27 mouse cellular contexts compared by ENCODE assay signal in the genomic region with DNA sequence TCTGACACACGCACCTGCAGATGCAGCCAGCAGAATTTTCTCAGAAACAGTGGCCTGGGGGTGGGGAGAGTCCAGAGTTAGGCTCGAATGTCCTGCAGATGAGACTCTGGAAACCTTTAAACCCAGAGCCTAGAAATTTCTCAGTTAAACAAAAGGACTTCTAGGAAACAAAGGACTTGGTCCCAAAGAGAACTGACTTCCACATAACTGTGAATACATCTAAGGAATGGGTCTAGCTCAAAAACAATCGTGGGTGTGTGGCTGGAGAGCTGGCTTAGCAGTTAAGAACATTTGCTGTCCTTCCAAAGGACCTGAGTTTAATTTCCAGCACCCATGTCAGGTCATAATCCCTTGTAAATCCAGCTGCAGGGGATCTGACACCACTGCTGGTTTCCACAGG. TPM values are rescaled to one million over a fixed set of nuclear protein-coding genes. Genes with fewer than 3 reads are reported as not detected.
DNase-seq lines count a peak whose midpoint lies in the region; ATAC-seq lines count a peak whose summit lies in the region.
"Had no signal": no experiment of that assay in that cellular context is flagged by ENCODE, and none has a peak within 500 bp of the region (broad histone marks: within the 10 kb centered on the region; RNA-seq: fewer than 3 reads in every experiment).

No protein-coding gene starts in this region.

- no peaks in the 10 kb centered on the region for H3K27me3 ChIP-seq in heart, embryonic 10.5 days (ENCODE audit: insufficient read depth, poor library complexity, severe bottlenecking)
- H3K27me3 ChIP-seq in midbrain, embryonic 11.5 days (ENCODE audit: control insufficient read depth, insufficient read depth, low read length): no peaks in the 10 kb centered on the region
- no peaks in the 10 kb centered on the region for H3K27me3 ChIP-seq in midbrain, embryonic 16.5 days (ENCODE audit: control insufficient read depth, insufficient read depth, low read depth, low read length)
- no peaks in the 10 kb centered on the region for H3K27me3 ChIP-seq in hindbrain, embryonic 10.5 days (ENCODE audit: insufficient read depth, poor library complexity, severe bottlenecking)
- H3K27me3 ChIP-seq: CH12.LX; embryonic facial prominence, embryonic 12.5 days; forebrain, embryonic 13.5 days; forebrain, embryonic 15.5 days; Patski had no signal

- no peak overlapping the region for H3K27ac ChIP-seq in heart, embryonic 10.5 days
- no peak overlapping the region for H3K27ac ChIP-seq in midbrain, embryonic 11.5 days (ENCODE audit: low read depth, low read length)
- H3K27ac ChIP-seq in midbrain, embryonic 16.5 days (ENCODE audit: low read length): no peak overlapping the region
- H3K27ac ChIP-seq in hindbrain, embryonic 10.5 days: no peak overlapping the region
- H3K27ac ChIP-seq: embryonic facial prominence, embryonic 10.5 days; embryonic facial prominence, embryonic 12.5 days; forebrain, embryonic 13.5 days; forebrain, embryonic 15.5 days had no signal

- H3K4me1 ChIP-seq in heart, embryonic 10.5 days: no peaks in the 10 kb centered on the region
- H3K4me1 ChIP-seq in midbrain, embryonic 11.5 days (ENCODE audit: control insufficient read depth, insufficient read depth, low read length): no peaks in the 10 kb centered on the region
- no peaks in the 10 kb centered on the region for H3K4me1 ChIP-seq in midbrain, embryonic 16.5 days (ENCODE audit: control insufficient read depth, insufficient read depth, low read length)
- H3K4me1 ChIP-seq in hindbrain, embryonic 10.5 days (replicated peaks): no peaks in the 10 kb centered on the region
- H3K4me1 ChIP-seq: embryonic facial prominence, embryonic 10.5 days; embryonic facial prominence, embryonic 12.5 days; forebrain, embryonic 13.5 days; forebrain, embryonic 15.5 days had no signal

- H3K9me3 ChIP-seq in heart, embryonic 10.5 days: no peaks in the 10 kb centered on the region
- H3K9me3 ChIP-seq in midbrain, embryonic 11.5 days (ENCODE audit: control insufficient read depth, low read length): no peaks in the 10 kb centered on the region
- no peaks in the 10 kb centered on the region for H3K9me3 ChIP-seq in midbrain, embryonic 16.5 days (replicated peaks; ENCODE audit: control insufficient read depth, low read length, poor library complexity, severe bottlenecking)
- H3K9me3 ChIP-seq in hindbrain, embryonic 10.5 days: no peaks in the 10 kb centered on the region
- H3K9me3 ChIP-seq: embryonic facial prominence, embryonic 10.5 days; embryonic facial prominence, embryonic 12.5 days; forebrain, embryonic 13.5 days; forebrain, embryonic 15.5 days; G1E had no signal

- ATAC-seq in midbrain, embryonic 11.5 days (ENCODE audit: low FRiP score): no peak
- ATAC-seq in midbrain, embryonic 16.5 days: no peak
- ATAC-seq: activated CD4-positive, CD25-positive, alpha-beta regulatory T cell, adult 4 months; CD4-positive, CD25-positive, alpha-beta regulatory T cell, adult 4 months; forebrain, embryonic 13.5 days; forebrain, embryonic 15.5 days; forebrain, postnatal 0 days; Patski had no signal

- H3K4me2 ChIP-seq in midbrain, embryonic 11.5 days: no peak overlapping the region
- no peak overlapping the region for H3K4me2 ChIP-seq in midbrain, embryonic 16.5 days (ENCODE audit: low read length)
- H3K4me2 ChIP-seq: embryonic facial prominence, embryonic 12.5 days; forebrain, embryonic 13.5 days; forebrain, embryonic 15.5 days had no signal

- WGBS in heart, embryonic 10.5 days: 56% methylated on average over 3 of the region's 3 CpGs
- 39% methylated on average over 3 of the region's 3 CpGs for WGBS in midbrain, embryonic 11.5 days
- WGBS in midbrain, embryonic 16.5 days: 35% methylated on average over 3 of the region's 3 CpGs
- WGBS in hindbrain, embryonic 10.5 days: 52% methylated on average over 3 of the region's 3 CpGs

- H3K36me3 ChIP-seq in heart, embryonic 10.5 days: no peaks in the 10 kb centered on the region
- no peaks in the 10 kb centered on the region for H3K36me3 ChIP-seq in midbrain, embryonic 11.5 days (ENCODE audit: control insufficient read depth, insufficient read depth, low read length)
- H3K36me3 ChIP-seq in midbrain, embryonic 16.5 days (ENCODE audit: control insufficient read depth, insufficient read depth, low read length): no peaks in the 10 kb centered on the region
- H3K36me3 ChIP-seq in hindbrain, embryonic 10.5 days: no peaks in the 10 kb centered on the region
- H3K36me3 ChIP-seq: embryonic facial prominence, embryonic 10.5 days; embryonic facial prominence, embryonic 12.5 days; forebrain, embryonic 15.5 days; G1E had no signal

- H3K9ac ChIP-seq in midbrain, embryonic 11.5 days (ENCODE audit: low read length): no peak overlapping the region
- H3K9ac ChIP-seq in midbrain, embryonic 16.5 days (ENCODE audit: low read depth, low read length): no peak overlapping the region
- H3K9ac ChIP-seq: embryonic facial prominence, embryonic 12.5 days; forebrain, embryonic 13.5 days; forebrain, embryonic 15.5 days; forebrain, postnatal 0 days had no signal

- no peak overlapping the region for H3K4me3 ChIP-seq in heart, embryonic 10.5 days
- no peak overlapping the region for H3K4me3 ChIP-seq in midbrain, embryonic 11.5 days (ENCODE audit: low read depth, low read length)
- no peak overlapping the region for H3K4me3 ChIP-seq in midbrain, embryonic 16.5 days (ENCODE audit: low read depth, low read length)
- H3K4me3 ChIP-seq in hindbrain, embryonic 10.5 days: no peak overlapping the region
- H3K4me3 ChIP-seq: embryonic facial prominence, embryonic 10.5 days; embryonic facial prominence, embryonic 12.5 days; forebrain, embryonic 13.5 days; forebrain, embryonic 15.5 days had no signal

- peak; percentile 9 for DNase-seq in heart, adult 11 months
- no peak for DNase-seq in heart, embryonic 10.5 days (ENCODE audit: low spot score)
- peak; percentile 49 for DNase-seq in midbrain, embryonic 11.5 days (ENCODE audit: low spot score, missing footprints)
- no peak for DNase-seq in hindbrain, embryonic 10.5 days (ENCODE audit: low spot score)
- DNase-seq: adrenal gland, adult 8-10 months; adrenal gland, postnatal 14 days; adrenal gland, postnatal 36 days; B cell, adult 2 months; cerebellum, adult 11-12 months; cerebellum, adult 2 months; cerebellum, adult 9-10 months; cerebellum, postnatal 10 days; cerebellum, postnatal 25 days; forebrain, postnatal 0 days had no signal

RNA-seq across cellular contexts. Expression of gene H2al2a, which starts 18.8 kb away (rescaled TPM):
- polyA plus RNA-seq in heart, embryonic 10.5 days (2016; fragmentation: Nextera tagmentation; extraction: Ambion mirVana): not detected in 2 replicates
- polyA plus RNA-seq in midbrain, embryonic 11.5 days (2014; fragmentation: Nextera tagmentation; extraction: Ambion mirVana): not detected in 2 replicates
- polyA plus RNA-seq in midbrain, embryonic 16.5 days (2015; fragmentation: Nextera tagmentation; extraction: Ambion mirVana): not detected in 2 replicates
- polyA plus RNA-seq in hindbrain, embryonic 10.5 days (2016; fragmentation: Nextera tagmentation; extraction: Ambion mirVana): not detected in 2 replicates
- polyA plus RNA-seq: activated CD4-positive, CD25-positive, alpha-beta regulatory T cell, adult 4 months; CD4-positive, CD25-positive, alpha-beta regulatory T cell, adult 4 months; cerebellum, adult 2 months; cortical plate, adult 2 months; embryonic facial prominence, embryonic 10.5 days; embryonic facial prominence, embryonic 12.5 days; embryonic facial prominence, embryonic 14.5 days; forebrain, embryonic 11.5 days; forebrain, embryonic 13.5 days; forebrain, embryonic 15.5 days; forebrain, postnatal 0 days; G1E; Patski had no signal

RNA-seq across cellular contexts. Expression of gene A930004D18Rik, which starts 22.0 kb away (rescaled TPM):
- polyA plus RNA-seq in heart, embryonic 10.5 days (2016; fragmentation: Nextera tagmentation; extraction: Ambion mirVana): 14.5 and 14.9 TPM in 2 replicates
- polyA plus RNA-seq in midbrain, embryonic 11.5 days (2014; fragmentation: Nextera tagmentation; extraction: Ambion mirVana): 10.5 and 11.6 TPM in 2 replicates
- polyA plus RNA-seq in midbrain, embryonic 16.5 days (2015; fragmentation: Nextera tagmentation; extraction: Ambion mirVana): 7.5 and 10.8 TPM in 2 replicates
- polyA plus RNA-seq in hindbrain, embryonic 10.5 days (2016; fragmentation: Nextera tagmentation; extraction: Ambion mirVana): 17.5 and 22.5 TPM in 2 replicates

RNA-seq across cellular contexts. Expression of gene Skida1, which starts 33.3 kb away (rescaled TPM):
- polyA plus RNA-seq in heart, embryonic 10.5 days (2016; fragmentation: Nextera tagmentation; extraction: Ambion mirVana): 6.7 and 9.4 TPM in 2 replicates
- polyA plus RNA-seq in midbrain, embryonic 11.5 days (2014; fragmentation: Nextera tagmentation; extraction: Ambion mirVana): 22.9 and 23.4 TPM in 2 replicates
- polyA plus RNA-seq in midbrain, embryonic 16.5 days (2015; fragmentation: Nextera tagmentation; extraction: Ambion mirVana): 5.0 and 7.4 TPM in 2 replicates
- 19.3 and 21.9 TPM in 2 replicates for polyA plus RNA-seq in hindbrain, embryonic 10.5 days (2016; fragmentation: Nextera tagmentation; extraction: Ambion mirVana)

RNA-seq across cellular contexts. Expression of gene Mllt10, which starts 39.5 kb away (rescaled TPM):
- polyA plus RNA-seq in heart, embryonic 10.5 days (2016; fragmentation: Nextera tagmentation; extraction: Ambion mirVana): 39.8 and 54.8 TPM in 2 replicates
- 54.1 and 57.2 TPM in 2 replicates for polyA plus RNA-seq in midbrain, embryonic 11.5 days (2014; fragmentation: Nextera tagmentation; extraction: Ambion mirVana)
- polyA plus RNA-seq in midbrain, embryonic 16.5 days (2015; fragmentation: Nextera tagmentation; extraction: Ambion mirVana): 43.7 and 45.8 TPM in 2 replicates
- polyA plus RNA-seq in hindbrain, embryonic 10.5 days (2016; fragmentation: Nextera tagmentation; extraction: Ambion mirVana): 65.0 and 66.0 TPM in 2 replicates

Comparison
In these comparisons a context has a peak if more than half of its experiments do, and no peak if none do; other contexts are left out.
1. DNase-seq: peak in heart, adult 11 months (single experiment) and midbrain, embryonic 11.5 days (single experiment); none in heart, embryonic 10.5 days (single experiment) and hindbrain, embryonic 10.5 days (single experiment).